Mouse (Mus musculus) C2C12 (cell line): ENCODE results near the gene Dock4.

Experiments used
- CEBPB ChIP-seq: IDR thresholded peaks from one replicate; pipeline ENCODE4 v1.6.1; 2011; ENCODE audit warnings: low read depth, mild to moderate bottlenecking, control low read depth, moderate library complexity
- CTCF ChIP-seq: IDR thresholded peaks from one replicate; pipeline ENCODE4 v1.5.1; 2011; ENCODE audit not compliant: control insufficient read depth, insufficient read depth, insufficient read length
- FOSL1 ChIP-seq: IDR thresholded peaks from one replicate; pipeline ENCODE4 v1.8.0; 2011; ENCODE audit warnings: mild to moderate bottlenecking, low read length; ENCODE audit not compliant: poor library complexity, insufficient read depth, severe bottlenecking
- MAX ChIP-seq: IDR thresholded peaks from one replicate; pipeline ENCODE4 v1.6.1; 2011; ENCODE audit warnings: mild to moderate bottlenecking, control low read depth
- MYOD1 ChIP-seq: IDR thresholded peaks from one replicate; pipeline ENCODE4 v1.6.1; 2011; ENCODE audit warnings: low read depth; ENCODE audit not compliant: control insufficient read depth, insufficient read length
- MYOG ChIP-seq: IDR thresholded peaks from one replicate; pipeline ENCODE4 v1.6.1; 2011; ENCODE audit not compliant: control insufficient read depth, insufficient read length; ENCODE audit errors: extremely low read depth
- USF1 ChIP-seq: IDR thresholded peaks from one replicate; pipeline ENCODE4 v1.6.1; 2011; ENCODE audit warnings: low read depth, mild to moderate bottlenecking, control low read depth, moderate library complexity

- TF ChIP-seq CTCF (no peak), USF1 (no peak), MAX (no peak), MYOD1 (no peak), CEBPB (peak; percentile 27), MYOG (no peak), FOSL1 (no peak)
Observed at GRCm38 (mm10) chr12:40499627-40500329, 54.0 kb downstream of the Dock4 start.
